Mouse (Mus musculus): ENCODE data around the gene Stxbp2. TPM values are rescaled to one million over a fixed set of nuclear protein-coding genes. Genes with fewer than 3 reads are reported as not detected.

Stxbp2 gene
- polyA plus RNA-seq, 2 experiments = 29.1 to 61.6 TPM

- Histone ChIP-seq H3K9me3 (ENCODE audit: control insufficient read depth, low read length) (no peaks in the 10 kb centered on the region), H3K9ac (ENCODE audit: low read depth, low read length, severe bottlenecking) (peak overlapping the region; percentile 70), H3K27me3 (ENCODE audit: control insufficient read depth, insufficient read depth, low read length) (0 out of 2 replicates have a peak, but pooled peaks cover 4% of the 10 kb centered on the region), H3K4me3 (replicated peaks; ENCODE audit: low read length) (peak overlapping the region; percentile 72), H3K27ac (replicated peaks; ENCODE audit: low read depth, low read length) (no peak overlapping the region), H3K4me1 (ENCODE audit: control insufficient read depth, insufficient read depth, low read length) (peaks cover 4% of the 10 kb centered on the region; the same call in 1 of the 2 replicates), H3K4me2 (replicated peaks; ENCODE audit: low read depth, low read length, severe bottlenecking) (peak overlapping the region; percentile 94), H3K36me3 (ENCODE audit: control insufficient read depth, insufficient read depth, low read length) (no peaks in the 10 kb centered on the region)
- DNase-seq (ENCODE audit: low spot score) = no peak
- peak; percentile 16; the same call in 1 of the 2 replicates for ATAC-seq (ENCODE audit: low FRiP score, low read depth)
- TF ChIP-seq POLR2A (IDR thresholded peaks at IDR 0.05; ENCODE audit: borderline replicate concordance, extremely low read depth, insufficient read depth, insufficient read length) = no peak
- 1% methylated on average over 11 of the region's 11 CpGs for WGBS
These were observed 42.5 kb upstream of the Stxbp2 start for GRCm38 (mm10) chr8:3588258-3588633.

DNA sequence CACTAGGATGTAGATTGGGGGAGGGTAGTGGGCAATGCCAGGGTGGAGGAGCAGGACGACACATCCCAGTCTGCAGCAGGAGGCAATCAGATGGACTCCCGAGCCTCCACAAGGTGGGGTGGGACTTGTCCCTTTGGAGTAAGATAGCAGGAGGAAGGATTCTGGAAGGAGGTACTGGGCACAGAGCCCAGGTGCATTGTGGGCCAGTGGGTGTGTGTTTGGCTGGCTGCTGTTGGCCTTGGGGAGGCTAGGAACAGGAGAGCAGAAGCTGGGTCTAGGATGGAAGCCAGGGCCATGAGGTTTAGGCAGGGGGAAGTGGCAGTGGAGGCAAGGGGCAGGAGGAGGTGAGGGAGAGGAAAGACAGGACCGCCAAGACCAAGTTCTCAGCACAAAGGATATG is 37.3 kb upstream of the Stxbp2 start:
- peaks cover 5% of the 10 kb centered on the region; the same call in 1 of the 2 replicates for H3K36me3 ChIP-seq (ENCODE audit: control insufficient read depth, insufficient read depth, low read length)
- no peak overlapping the region for H3K4me3 ChIP-seq (replicated peaks; ENCODE audit: low read length)
- no peaks in the 10 kb centered on the region for H3K9me3 ChIP-seq (ENCODE audit: control insufficient read depth, low read length)
- ATAC-seq (ENCODE audit: low FRiP score, low read depth) (no peak), DNase-seq (ENCODE audit: low spot score) (no peak)
- no peak overlapping the region for H3K27ac ChIP-seq (replicated peaks; ENCODE audit: low read depth, low read length)
- H3K9ac ChIP-seq (ENCODE audit: low read depth, low read length, severe bottlenecking) = no peak overlapping the region
- no peaks in the 10 kb centered on the region for H3K27me3 ChIP-seq (ENCODE audit: control insufficient read depth, insufficient read depth, low read length)
- H3K4me2 ChIP-seq (replicated peaks; ENCODE audit: low read depth, low read length, severe bottlenecking) = no peak overlapping the region
- no peak for TF ChIP-seq POLR2A (IDR thresholded peaks at IDR 0.05; ENCODE audit: borderline replicate concordance, extremely low read depth, insufficient read depth, insufficient read length)
- 67% methylated on average over 3 of the region's 3 CpGs for WGBS
- no peaks in the 10 kb centered on the region for H3K4me1 ChIP-seq (ENCODE audit: control insufficient read depth, insufficient read depth, low read length)

- H3K4me3 ChIP-seq (replicated peaks; ENCODE audit: low read length) = no peak overlapping the region
- H3K9me3 ChIP-seq (ENCODE audit: control insufficient read depth, low read length) = no peaks in the 10 kb centered on the region
- no peaks in the 10 kb centered on the region for H3K27me3 ChIP-seq (ENCODE audit: control insufficient read depth, insufficient read depth, low read length)
- H3K4me1 ChIP-seq (ENCODE audit: control insufficient read depth, insufficient read depth, low read length) = no peaks in the 10 kb centered on the region
- DNase-seq (ENCODE audit: low spot score) = no peak
- H3K4me2 ChIP-seq (replicated peaks; ENCODE audit: low read depth, low read length, severe bottlenecking) = no peak overlapping the region
- 94% methylated on average over 2 of the region's 2 CpGs for WGBS
- no peak overlapping the region for H3K27ac ChIP-seq (replicated peaks; ENCODE audit: low read depth, low read length)
- peaks cover 6% of the 10 kb centered on the region; the same call in 1 of the 2 replicates for H3K36me3 ChIP-seq (ENCODE audit: control insufficient read depth, insufficient read depth, low read length)
- no peak for TF ChIP-seq POLR2A (IDR thresholded peaks at IDR 0.05; ENCODE audit: borderline replicate concordance, extremely low read depth, insufficient read depth, insufficient read length)
- no peak for ATAC-seq (ENCODE audit: low FRiP score, low read depth)
- H3K9ac ChIP-seq (ENCODE audit: low read depth, low read length, severe bottlenecking) = no peak overlapping the region
These were observed 36.3 kb upstream of the Stxbp2 start for GRCm38 (mm10) chr8:3594466-3594865.

DNA sequence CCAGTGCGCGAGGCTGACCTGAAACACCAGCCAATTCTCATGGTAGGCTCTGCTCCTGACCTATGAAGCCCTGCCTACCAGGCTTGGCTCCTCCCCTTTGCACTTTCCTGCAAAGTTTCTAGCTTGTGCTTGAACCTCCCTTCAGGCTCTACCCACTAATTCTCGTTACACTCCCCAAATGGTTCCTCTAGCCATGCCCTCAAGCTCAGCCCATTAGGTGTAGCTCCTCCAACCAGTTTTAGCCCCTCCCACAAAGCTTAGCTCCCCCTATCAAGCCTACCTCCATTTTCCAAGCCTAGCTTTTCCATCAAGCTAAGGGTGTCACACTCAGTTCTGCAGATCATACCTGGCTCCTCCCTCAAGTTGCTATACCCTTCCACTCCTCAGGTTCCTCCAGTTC is 32.7 kb upstream of the Stxbp2 start:
- Histone ChIP-seq H3K4me1 (ENCODE audit: control insufficient read depth, insufficient read depth, low read length) (no peaks in the 10 kb centered on the region), H3K27me3 (ENCODE audit: control insufficient read depth, insufficient read depth, low read length) (no peaks in the 10 kb centered on the region), H3K4me2 (replicated peaks; ENCODE audit: low read depth, low read length, severe bottlenecking) (no peak overlapping the region), H3K36me3 (ENCODE audit: control insufficient read depth, insufficient read depth, low read length) (peaks cover 12% of the 10 kb centered on the region), H3K27ac (replicated peaks; ENCODE audit: low read depth, low read length) (no peak overlapping the region), H3K4me3 (replicated peaks; ENCODE audit: low read length) (no peak overlapping the region), H3K9ac (ENCODE audit: low read depth, low read length, severe bottlenecking) (no peak overlapping the region), H3K9me3 (ENCODE audit: control insufficient read depth, low read length) (no peaks in the 10 kb centered on the region)
- WGBS = 63% methylated on average over 3 of the region's 3 CpGs
- DNase-seq (ENCODE audit: low spot score) = no peak
- no peak for ATAC-seq (ENCODE audit: low FRiP score, low read depth)
- no peak for TF ChIP-seq POLR2A (IDR thresholded peaks at IDR 0.05; ENCODE audit: borderline replicate concordance, extremely low read depth, insufficient read depth, insufficient read length)

GRCm38 (mm10) chr8:3599219-3599618 is 31.5 kb upstream of the Stxbp2 start:
- no peak overlapping the region for H3K4me3 ChIP-seq (replicated peaks; ENCODE audit: low read length)
- no peak for DNase-seq (ENCODE audit: low spot score)
- H3K4me1 ChIP-seq (ENCODE audit: control insufficient read depth, insufficient read depth, low read length) = no peaks in the 10 kb centered on the region
- no peak overlapping the region for H3K4me2 ChIP-seq (replicated peaks; ENCODE audit: low read depth, low read length, severe bottlenecking)
- 63% methylated on average over 1 of the region's 1 CpGs for WGBS
- no peak overlapping the region for H3K27ac ChIP-seq (replicated peaks; ENCODE audit: low read depth, low read length)
- ATAC-seq (ENCODE audit: low FRiP score, low read depth) = no peak
- peaks cover 21% of the 10 kb centered on the region for H3K36me3 ChIP-seq (ENCODE audit: control insufficient read depth, insufficient read depth, low read length)
- no peak for TF ChIP-seq POLR2A (IDR thresholded peaks at IDR 0.05; ENCODE audit: borderline replicate concordance, extremely low read depth, insufficient read depth, insufficient read length)
- no peaks in the 10 kb centered on the region for H3K27me3 ChIP-seq (ENCODE audit: control insufficient read depth, insufficient read depth, low read length)
- H3K9ac ChIP-seq (ENCODE audit: low read depth, low read length, severe bottlenecking) = no peak overlapping the region
- no peaks in the 10 kb centered on the region for H3K9me3 ChIP-seq (ENCODE audit: control insufficient read depth, low read length)

DNA sequence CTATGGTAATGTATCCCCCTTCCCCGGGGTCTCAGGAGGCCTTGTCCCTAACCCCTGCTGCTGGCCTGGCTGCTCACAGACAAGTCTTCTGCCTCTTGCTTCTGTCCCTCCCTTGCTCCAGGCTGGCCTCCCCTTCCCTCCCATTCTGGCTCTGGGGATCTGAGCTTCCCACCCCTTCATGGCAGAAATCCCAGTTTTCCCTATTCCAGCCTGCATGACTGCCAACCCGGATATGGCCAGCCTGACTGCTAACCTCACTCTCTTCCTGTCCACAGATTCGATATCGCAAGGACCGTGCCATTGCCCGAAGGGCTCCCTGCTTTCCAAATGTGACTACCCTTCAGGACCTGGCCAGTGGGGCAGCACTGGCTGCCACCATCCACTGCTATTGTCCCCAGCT is 30.4 kb upstream of the Stxbp2 start:
- Histone ChIP-seq H3K9ac (ENCODE audit: low read depth, low read length, severe bottlenecking) (no peak overlapping the region), H3K4me1 (ENCODE audit: control insufficient read depth, insufficient read depth, low read length) (no peaks in the 10 kb centered on the region), H3K27me3 (ENCODE audit: control insufficient read depth, insufficient read depth, low read length) (no peaks in the 10 kb centered on the region), H3K4me2 (replicated peaks; ENCODE audit: low read depth, low read length, severe bottlenecking) (no peak overlapping the region), H3K9me3 (ENCODE audit: control insufficient read depth, low read length) (no peaks in the 10 kb centered on the region), H3K36me3 (ENCODE audit: control insufficient read depth, insufficient read depth, low read length) (peaks cover 29% of the 10 kb centered on the region), H3K27ac (replicated peaks; ENCODE audit: low read depth, low read length) (no peak overlapping the region), H3K4me3 (replicated peaks; ENCODE audit: low read length) (no peak overlapping the region)
- 90% methylated on average over 6 of the region's 6 CpGs for WGBS
- TF ChIP-seq POLR2A (IDR thresholded peaks at IDR 0.05; ENCODE audit: borderline replicate concordance, extremely low read depth, insufficient read depth, insufficient read length) = no peak
- ATAC-seq (ENCODE audit: low FRiP score, low read depth) (no peak), DNase-seq (ENCODE audit: low spot score) (no peak)
